Mouse (Mus musculus) yolk sac, embryonic 10.5 days (tissue): ENCODE data around the gene Zscan10.

Source experiments
- DNase-seq: peaks from one replicate; pipeline ENCODE4 v3.0.0-alpha.2; 2017; ENCODE audit warnings: low spot score

The Zscan10 gene

DNA sequence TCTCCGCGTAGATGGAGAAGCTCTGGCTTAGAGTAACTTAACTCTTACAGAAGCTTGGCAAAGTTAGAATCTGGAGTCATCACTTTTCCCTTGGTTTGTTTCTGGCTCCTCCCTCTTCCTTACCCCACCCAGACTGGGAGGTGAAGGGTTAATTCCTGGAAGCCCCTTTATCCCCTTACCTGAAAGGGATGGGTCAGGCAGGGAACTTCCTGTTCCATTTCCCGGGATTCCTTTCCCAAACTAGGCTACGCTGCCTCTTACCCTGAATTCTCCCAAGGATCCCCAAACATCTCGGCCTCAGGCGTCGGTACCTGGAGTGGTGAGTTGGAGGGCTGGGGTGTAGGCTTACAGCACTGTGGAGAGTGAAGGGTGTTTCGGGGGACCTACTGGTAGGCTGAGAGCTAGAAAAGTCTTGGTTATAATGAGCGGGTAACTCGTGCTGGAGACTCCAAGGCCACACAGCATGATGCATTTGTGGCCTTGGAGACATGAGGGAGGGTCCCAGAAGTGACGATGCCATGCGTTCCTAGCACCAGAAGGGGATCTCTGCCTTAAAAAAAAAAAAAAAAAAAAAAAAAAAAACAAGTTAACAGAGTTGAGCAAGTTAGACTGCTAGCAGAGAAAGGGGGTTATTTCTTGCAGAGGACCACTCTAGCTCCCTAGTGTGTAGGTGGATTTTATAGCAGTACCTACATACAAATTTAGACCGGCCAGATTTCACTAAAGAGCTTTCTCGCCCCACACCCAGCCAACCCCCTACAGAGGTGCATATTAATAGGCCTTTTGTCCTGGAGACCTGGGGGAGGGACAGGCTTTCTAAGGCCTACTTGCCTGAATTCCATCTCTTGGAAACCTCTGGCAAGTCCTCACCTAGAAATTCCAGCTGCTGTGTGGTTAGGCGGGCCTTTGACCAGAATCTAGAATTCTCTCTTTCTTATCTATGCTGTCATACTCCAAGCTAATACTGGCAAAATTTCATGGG is at the start of gene Zscan10:
Gene Zscan10 (plus strand): TSS at position 216 of the 982 bp plus-strand sequence.
- DNase-seq: no peak

DNA sequence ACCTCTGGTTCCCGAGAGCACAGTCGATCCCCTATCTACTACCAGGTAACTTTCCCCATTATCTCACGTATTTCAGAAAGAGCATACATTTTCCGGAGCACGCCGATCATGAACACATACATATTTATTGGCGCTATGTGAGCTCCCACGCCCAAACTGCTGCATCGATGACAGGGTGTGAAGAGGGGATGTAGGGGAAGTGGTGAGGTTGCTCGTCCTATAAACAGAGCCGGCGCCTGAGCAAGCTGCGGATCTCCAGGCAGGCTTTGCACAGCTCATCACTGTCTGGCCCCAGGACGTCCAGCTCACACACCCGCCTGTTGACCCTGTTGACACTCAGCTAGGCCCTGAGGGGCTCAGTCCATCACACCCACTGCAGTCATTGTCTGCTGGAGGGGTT is 49.8 kb upstream of the Zscan10 start:
- DNase-seq: no peak

DNA sequence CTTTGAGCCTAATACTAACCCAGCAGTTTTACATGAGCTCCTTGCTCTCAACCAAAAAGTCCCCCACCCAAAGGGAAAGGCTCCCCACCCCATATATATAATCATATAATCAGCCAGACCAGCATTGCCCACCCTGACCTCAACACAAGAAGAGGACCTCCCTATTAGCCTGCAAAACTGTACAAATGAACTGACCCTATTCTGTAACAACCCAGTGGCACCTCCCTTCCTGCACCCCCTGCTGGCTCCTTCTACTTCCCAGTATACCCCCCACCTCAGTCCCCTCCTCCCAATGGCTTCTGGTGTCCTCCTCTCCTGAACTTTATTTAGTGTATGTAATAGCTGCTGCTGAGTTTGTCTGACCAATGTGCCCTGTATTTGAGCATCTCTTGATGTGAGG is 49.2 kb upstream of the Zscan10 start:
- no peak for DNase-seq

DNA sequence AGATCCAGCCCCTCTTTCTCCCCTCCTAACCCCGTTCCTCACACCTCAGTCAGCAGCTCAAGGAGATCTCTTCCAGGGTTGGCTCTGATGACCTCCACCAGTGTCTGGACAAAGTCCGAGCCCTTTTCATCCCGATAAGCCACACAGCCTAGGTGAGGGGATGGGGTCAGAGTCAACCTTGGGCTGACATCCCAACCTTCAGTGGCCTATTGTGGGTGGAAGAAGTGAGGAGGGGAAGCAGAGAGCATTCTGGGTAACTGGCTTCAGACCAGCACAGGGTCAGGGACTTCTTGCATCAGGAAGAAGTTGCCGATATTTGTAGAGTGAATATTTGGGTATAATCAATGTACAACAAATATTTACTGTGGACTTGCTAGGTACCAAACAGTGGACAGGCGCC is 48.7 kb upstream of the Zscan10 start:
- no peak for DNase-seq

DNA sequence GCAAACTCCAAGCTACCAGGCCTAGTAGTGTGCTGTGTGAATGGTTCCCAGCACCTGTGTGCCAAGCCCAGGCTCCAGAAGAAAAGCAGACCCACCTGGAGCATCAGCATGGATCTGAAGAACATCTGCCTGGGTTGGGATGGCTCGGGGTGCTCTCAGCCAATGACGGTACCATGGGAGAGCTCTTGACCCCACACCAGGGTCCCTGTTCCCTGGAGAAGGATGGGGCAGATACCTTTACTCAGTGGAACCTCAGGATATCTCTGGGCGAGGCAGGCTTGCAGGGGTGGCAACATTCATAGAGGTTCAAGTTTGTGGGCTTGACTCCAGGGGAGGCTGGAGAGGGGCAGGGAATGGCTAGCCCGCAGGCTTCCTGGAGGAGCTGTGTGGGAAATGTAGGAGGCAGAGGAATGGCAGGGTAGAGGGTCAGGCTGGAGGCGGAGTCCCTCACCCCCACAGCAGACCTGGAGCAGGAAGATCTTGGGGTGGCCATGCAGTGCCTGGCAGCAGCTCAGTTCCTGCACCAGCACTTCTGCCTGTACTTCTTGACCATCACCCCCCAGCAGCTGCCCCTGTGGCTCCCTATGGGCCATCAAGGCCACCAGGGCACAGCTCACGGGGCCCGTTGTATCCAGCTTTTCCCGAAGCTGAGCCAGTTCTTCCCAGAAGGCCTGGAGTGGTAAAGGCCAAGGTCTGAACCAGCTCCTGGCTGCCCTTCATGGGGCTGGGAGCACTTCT is 47.6 kb upstream of the Zscan10 start:
- no peak for DNase-seq

DNA sequence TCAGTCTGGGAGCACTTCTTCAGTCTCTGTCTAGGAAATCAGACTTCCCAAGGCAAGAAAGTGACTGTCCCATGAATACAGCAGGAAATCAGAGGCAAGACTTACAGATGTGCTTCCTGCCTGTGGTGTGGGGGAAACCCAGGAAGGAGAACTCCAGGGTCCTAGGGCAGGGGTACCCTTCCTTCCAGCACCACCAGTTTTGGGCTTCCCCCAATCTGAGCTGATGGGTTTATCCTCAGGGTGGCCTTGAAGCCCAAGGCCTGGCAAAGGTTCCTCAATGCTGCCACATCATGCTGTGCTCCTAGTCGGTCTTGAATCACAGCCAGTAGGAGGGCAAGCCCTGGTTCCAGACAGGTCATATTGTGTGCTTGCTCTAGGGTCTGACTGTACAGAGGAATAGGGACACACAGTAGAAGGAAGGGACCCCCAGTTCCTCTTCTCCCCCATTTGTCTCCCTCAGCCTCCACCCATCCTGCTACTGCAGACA is 47.0 kb upstream of the Zscan10 start:
- no peak for DNase-seq

DNA sequence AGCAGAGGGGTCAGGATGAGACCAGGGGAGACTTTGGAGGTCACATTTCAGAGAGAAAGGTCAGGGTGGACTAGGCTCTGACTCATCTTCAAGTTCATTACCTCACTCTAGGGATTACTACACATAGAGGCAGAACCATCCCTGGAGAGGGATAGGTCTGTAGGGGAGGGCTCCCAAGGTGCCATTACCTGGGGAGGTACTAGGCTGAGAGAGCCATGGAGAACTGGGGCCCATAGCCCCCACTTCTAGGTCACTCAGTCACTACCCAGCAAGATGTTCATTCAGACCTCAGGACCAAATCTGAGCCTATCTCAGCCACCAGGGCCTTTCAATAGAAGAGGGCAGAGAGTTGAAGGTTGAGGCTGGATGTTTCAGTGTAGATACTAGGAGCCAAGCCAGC is 46.3 kb upstream of the Zscan10 start:
- no peak for DNase-seq

DNA sequence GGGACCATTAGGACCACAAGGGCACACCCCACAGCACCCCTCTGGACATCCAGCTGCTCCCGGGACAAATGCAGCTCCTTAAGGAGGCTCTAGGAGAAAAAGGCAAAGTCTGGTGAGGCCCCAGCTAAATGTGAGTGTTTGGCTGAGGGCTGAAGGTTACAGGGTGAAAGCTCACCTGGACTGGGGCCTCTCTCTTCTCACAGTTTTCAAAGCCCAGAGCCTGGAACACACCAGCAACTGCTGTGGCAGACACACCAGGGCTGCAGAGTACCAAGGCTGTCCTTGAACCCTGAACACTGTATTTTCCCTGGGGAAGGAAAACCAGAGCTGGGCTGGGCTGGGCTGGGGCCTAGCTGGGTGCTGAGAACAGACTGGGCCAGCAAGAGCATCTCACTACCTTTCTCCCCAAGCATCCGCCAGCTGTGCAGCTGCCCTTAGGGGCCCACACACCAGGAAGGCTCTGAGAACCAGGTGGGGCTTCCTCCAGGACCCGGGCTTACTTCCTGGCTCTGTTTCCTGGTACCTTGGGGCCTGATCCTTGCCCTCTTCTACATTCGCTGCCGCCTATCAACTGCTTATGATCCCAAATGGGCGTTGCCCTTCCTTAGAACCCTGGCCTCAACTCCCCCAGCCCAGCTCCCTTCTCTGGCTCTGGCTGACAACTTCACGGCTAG is 45.3 kb upstream of the Zscan10 start:
- DNase-seq: no peak

DNA sequence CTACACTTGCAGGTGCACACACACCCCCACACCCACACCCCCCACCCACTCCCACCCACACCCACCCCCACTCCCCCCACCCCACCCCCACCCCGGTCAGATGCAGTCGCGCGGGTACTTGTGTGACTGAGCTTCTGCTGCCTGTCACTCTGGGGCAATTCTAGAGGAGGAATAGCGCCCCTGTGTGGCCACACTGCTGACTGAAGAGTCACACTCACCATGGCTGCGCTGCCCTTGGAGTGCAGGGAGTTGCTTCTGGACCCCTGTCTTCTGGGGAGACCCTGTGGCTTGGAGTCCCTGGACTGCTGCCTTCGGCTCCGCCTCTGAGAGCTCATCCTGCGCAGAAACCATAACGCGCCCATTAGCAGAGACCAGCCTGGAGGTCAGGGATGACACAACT is 40.9 kb upstream of the Zscan10 start:
- no peak for DNase-seq

DNA sequence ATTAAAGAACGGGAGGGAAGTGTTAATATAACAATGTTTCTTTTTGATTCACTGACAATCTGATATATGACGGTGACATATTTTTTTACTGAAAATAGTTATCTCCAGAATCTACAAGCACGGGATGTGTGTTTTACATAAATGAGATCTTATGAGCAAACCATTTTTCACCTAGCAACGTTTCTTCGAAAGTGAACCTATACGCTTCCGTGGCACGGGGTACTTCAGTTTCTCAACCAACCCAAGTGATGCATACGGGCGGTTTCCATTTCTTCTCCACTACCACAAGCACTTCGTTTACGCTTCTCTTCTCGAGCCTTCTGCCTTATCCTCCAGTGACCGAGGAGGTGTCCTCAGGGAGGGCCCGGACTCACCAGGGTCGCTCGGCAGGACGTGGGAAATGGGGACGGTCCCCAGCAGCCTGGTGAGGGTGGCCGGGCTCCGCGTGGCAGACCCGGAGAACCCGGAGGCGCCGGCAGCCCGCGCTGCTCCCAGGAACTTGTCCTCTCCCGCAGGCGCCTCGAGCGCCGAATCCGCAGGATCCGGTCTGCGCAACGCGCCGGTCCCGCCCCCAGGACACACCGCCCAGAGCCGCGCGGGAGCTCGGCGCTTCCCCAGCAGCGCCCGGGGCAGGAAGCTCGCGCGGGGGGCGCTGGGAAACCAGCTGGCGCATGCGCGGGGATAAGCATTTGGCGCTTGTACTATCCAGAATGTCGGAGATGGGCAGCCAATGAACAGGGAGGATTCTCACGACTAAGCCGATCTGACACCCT is 36.9 kb upstream of the Zscan10 start, which contains the start of gene Zfp213:
Gene Zfp213 (minus strand): TSS at position 644 of the 773 bp plus-strand sequence.
- DNase-seq: peak; percentile 93

DNA sequence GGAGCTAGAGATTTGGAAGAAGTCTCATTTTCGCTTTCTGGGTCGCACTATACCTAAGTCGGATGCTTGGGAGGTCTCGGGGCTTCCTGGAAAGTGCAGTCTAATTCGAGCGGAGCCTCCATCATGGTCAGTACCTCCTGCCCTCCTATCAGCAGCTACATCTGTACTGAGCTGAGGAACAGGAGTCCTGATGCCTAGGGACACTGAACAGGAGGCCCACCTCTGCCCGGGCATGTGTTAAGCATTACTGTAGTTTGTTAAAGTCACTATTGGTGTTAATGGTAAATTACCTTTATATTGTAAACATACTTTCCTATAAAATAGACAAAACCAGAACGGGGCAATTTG is 36.3 kb upstream of the Zscan10 start:
- DNase-seq: no peak

DNA sequence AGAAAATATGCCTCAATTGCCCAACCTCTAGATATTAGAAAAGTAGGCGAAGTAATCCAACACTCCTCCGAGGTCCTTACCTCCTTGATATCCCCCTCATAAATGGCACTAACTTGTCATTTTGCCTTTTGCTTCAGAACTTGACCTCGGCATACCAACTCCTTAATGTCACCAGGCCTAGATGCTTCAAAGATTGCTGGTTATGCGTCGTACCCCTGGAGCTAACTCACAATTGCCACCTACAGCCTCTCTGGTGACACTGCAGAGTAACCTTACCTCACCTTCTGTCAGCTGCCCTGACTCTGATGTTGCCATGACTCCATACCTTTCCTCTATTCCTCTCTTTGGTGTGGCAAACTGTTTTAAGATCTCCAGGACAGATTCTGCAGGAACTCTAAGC is 33.9 kb upstream of the Zscan10 start:
- no peak for DNase-seq

DNA sequence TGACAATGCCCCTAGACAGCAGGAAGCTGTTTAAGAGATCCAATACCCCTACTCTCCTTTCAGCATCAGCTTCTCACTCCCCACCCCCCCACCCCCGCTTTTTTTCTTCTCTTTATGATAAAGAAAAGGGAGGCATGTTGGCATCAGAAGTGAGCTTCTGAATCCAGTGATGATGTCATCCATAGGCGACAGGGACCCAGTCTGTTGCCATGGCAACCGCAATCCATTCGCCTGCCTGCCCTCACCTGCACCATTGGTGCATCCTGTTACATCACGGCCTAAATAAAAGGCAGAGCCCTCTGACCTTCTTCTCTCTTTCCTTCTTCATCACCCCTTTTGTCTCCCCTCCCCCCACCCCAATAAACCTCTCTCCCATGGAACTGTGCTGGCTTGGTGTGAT is 32.3 kb upstream of the Zscan10 start:
- DNase-seq: no peak

DNA sequence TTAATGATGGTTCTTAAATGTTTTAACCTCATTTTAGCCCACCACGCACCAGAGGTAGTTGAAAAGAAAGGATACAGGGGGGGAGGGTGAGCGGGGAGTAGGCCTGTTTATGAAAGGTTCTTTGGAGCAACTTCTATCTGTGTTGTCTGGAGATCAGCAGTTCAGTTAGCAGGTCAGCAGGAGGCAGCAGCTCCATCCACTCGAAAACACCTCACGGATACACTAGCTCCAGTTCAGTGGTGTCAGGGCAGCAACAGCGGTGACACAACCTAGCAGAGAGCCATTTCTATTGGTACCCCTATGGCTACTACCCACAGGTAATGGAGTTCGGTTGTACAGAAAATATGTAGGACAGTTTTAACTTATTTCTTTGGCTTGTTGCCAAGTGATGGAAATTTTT is 30.6 kb upstream of the Zscan10 start:
- no peak for DNase-seq

DNA sequence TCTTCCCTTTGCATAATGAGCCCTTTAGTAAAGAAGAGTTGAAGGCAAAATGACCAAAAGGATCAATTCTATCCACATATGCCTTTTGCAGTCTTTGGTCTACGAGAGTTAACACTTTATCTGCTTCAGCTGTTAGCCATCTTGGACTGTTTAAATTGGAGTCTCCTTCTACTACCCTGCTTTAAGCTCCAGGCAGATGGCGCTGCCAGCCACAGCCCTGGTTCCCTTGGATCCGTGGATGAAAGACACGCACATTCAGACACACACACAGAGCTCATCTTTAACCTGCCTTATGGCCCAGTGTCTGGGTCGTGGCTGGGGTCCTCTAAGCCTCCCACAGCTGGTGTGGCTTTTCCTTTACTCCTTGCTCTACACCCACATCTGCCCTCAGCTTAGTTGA is 29.6 kb upstream of the Zscan10 start:
- DNase-seq: no peak

DNA sequence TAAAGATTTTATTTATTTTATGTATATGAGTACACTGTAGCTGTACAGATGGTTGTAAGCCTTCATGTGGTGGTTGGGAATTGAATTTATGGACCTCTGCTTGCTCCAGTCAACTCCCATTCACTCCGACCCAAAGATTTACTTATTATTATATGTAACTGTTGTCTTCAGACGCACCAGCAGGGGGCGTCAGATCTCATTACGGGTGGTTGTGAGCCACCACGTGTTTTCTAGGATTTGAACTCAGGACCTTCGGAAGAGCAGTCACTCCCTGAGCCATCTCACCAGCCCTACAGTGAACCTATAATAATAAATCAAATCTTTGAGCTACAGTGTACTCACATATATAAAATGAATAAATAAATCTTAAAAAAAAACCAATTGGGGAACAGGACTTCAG is 28.6 kb upstream of the Zscan10 start:
- no peak for DNase-seq

DNA sequence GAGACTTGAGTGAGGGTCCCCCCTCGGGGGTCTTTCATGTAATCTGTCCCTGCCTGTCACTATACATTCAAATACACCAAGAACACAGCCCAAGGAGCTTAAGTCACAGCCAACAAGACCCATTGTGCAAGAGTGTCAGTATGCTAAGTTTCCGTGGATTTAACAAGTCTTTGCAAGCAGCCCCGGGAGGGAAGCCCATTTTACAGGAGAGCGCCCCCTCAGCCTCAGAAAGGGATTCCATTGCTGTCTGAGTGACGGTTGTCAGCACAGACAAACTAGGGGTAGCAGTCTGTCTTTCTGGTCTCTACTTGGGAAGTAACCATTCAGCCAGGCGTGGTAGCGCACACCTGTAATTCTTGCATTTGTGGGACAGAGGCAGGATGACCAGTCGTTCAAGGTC is 26.5 kb upstream of the Zscan10 start:
- no peak for DNase-seq

DNA sequence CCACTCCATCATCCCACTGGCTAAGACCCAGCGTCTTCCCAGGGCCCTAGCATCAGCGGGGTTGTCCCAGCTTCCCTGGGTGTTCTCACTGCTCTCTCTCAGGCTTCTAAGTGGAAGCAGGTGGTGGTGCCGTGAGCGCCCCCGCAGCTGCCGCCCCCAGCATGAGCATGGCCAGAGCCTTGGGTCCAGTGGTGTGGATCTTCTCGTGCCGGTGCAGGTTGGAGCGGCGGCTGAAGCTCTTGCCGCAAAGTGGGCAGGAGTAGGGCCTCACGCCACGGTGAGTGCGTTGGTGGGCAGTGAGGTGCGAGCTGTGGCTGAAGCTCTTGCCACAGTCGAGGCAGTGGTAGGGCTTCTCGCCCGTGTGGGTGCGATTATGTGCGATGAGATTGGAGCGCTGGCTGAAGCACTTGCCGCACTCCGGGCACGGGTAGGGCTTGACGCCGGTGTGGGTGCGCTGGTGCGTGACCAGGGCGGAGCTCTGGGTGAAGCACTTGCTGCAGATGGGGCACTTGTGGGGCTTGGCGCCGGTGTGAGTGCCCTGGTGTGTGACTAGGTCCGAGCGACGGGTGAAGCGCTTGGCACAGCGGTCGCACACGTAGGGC is 24.6 kb upstream of the Zscan10 start:
- no peak for DNase-seq

DNA sequence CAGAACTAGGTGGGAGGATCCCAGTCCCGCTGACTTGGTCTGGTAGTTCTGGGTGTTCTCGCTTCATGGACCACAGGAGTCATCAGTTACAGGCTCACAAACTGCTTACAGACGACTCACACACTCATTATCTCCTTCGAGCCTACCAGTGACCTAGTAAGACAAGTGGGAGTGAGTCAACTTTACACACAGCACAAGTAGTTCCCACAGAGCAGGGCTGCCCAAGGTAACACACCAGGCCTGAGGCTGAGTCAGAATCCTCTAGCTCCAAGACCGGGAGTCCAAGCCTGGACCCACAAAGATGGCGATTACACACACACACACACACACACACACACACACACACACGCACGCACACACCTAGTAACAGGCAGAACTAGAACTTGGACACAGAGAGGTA is 15.9 kb upstream of the Zscan10 start:
- DNase-seq: no peak

DNA sequence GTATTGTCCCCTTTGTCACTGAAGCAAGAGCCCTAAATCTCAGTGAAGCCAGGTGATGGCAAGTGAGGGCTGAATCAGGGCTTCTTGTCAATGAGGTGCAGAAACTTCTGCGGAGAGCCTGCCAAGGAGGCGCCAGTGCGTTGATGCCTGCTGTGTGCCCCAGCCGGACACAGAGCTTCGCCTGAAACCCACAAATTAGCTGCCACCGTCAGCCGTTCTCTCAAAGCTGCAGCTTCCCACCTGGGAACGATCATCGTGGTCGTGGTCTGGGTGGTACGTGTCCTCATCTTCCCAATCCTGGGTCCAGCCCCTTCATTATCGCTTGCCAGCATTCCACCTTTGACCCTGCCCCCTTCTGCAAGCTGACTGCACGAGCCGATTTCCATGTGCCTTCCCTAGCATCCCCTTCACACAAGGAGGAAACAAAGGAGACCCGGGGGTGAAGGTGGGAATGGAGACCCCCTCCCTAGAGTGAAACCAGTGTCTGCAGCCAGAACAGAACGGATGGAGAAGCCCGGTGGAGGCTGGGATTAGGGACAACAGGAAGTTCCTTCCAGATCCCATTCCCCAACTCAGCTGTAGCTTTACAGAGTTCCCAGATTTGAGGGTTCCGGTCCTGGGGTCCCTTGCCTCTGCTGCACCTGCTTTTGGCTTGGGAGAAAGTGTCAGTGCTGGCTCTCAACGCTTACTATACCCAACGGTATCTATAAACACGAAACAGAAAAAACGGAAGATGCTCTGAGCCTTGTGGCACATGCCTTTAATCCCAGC is 14.8 kb upstream of the Zscan10 start:
- peak; percentile 51 for DNase-seq

DNA sequence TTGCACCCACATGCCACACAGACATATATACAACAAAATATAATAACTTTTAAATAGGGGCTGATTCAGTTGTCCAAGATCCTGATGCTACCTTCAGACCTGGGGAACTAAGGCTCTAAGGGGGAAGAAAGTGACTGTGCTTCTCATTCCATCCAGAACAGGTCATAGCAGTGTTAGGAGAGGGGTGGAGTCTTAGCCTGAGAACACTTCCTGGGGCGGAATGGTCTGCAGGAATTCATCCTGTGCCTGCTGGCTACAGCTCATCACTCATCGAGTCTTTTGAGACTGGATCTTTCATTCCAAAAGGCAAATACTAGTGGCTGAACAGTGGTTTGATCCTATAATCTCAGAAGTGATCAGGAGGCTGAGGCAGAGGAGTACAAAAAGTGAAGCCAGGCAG is 13.4 kb upstream of the Zscan10 start:
- DNase-seq: no peak
